Mouse (Mus musculus): ENCODE measurements around the gene Prdm9.
A peak's percentile ranks its signal among the peaks of the same experiment; 100 is the strongest.

The Prdm9 gene

DNA sequence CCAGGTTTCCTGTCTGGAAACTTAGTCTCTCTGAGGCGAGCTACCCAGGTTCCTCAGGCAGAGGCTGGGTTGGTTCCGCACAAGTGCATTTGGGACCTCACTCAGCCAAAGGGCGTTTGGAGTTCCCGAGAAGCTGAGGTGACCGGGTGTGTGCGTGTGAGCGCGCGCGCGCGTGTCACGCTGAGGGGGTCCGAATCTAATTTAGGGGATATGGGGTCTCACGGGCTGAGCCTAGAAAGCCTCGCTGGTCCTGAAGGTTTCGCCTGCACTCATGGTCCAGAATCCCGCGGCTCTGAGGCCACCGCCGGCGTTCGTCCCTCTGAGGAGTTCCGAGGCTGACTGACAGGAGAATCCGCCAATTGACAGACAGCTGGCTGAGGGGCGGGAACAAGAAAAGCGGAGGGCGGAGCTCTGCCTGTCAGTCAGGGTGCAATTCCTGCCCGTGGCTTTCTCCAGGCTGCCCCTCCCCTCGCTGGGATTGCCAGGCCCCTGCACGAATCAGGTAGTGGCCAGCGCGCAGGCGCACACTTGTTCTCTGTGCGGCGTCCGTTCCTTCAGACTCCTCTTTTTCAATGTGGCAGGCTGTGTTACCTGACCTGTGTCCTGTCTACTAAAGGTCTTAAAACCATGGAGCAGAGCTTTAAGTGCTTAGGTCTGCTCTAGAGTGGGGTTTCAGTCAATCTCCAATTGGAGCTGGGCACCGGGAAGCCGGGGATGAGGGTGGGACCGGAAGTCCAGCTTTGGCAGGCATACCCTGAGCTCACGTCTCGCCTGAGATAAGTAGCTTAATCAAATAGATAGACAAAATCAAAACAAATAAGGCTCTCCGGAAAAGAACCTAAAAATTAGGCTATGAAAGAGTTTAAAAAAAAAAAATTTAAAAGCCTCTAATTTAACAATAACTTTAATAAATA lies at the start of gene Prdm9:
Gene Prdm9 (minus strand): TSS at position 341 of the 914 bp plus-strand sequence.
- DNase-seq (ENCODE audit: low read depth, low spot score), result peak; percentile 98

DNA sequence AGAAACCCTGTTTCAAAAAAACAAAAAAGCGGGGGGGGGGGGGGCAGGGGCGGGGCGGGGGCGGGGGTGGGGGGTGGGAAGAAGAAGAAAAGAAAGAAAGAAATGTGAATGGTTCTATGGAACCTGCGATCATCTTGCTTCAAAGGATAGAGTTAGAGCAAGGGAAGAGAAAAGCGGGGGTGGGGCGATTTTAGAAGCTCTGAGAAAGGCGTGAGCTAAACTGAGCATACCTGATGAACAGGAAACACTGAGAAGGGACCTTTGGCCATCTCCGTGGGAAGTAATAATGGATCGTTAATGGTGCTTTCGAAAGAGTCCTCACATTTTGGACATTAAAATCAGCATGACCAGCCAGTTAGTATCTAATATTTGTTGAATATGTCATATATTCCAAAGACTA lies 35.3 kb upstream of the Prdm9 start:
- no peak for DNase-seq (ENCODE audit: low read depth, low spot score)

DNA sequence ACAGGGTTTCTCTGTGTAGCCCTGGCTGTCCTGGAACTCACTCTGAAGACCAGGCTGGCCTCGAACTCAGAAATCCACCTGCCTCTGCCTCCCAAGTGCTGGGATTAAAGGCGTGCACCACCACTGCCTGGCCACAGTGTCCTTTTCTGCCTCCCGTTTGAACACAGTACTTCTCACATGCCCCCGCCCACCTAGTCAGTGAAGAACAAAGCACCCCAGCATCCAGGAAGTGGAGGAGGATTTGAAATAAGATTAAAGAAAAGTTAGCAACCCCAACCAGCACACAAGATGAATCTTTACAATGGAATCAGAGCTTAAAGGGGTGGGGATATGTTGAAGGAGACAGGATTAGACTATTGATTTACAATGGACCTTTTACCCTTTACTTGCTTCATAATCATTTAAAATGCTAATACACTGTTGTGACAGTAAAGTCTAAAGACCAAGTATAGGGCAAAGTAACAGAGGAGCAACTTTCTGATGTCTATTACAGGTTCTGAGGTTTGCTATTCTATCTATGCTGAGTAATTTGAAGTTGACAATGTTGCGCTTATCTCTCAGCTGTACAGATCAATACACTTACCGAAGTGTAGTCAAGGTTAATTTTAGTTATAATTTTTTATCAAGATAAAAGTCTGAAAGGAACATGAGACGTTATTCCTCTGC lies 27.2 kb upstream of the Prdm9 start:
- DNase-seq (ENCODE audit: low read depth, low spot score), result peak; percentile 24

DNA sequence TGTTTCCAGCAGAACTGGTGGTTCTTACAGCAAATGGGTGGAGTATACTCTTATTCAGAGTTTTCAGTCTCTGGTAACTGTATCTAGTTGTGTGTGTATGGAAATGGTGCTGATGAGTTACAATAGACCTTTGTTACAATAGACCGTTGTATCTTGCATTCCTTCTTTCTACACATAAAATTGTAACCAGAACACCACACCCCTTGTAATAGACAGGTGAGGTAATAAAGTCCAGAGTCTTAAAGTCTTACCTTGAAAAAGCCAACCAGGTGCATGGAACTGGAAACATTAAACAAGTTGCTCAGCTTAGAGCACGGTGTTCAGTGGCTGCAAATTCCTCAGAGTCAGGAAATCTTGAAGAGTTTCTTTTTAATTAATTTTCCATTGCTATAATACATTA lies 24.0 kb upstream of the Prdm9 start:
- DNase-seq (ENCODE audit: low read depth, low spot score), result no peak

DNA sequence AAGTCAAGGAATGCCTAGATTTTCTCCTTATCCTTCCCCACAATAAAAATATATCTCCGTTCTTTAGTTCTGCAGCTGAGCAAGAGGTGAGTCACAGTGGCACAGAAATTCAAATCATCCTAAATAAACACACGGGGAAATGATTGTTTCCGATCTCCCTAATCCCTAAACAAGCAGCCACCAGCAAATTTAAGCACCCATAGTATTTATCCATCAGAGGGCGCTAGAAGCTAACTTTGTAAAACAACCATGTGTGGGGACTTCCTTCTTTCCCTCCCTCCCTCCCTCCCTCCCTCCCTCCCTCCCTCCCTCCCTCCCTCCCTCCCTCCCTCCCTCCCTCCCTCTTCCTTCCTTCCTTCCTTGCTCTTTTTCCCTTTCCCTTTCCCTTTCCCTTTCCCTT lies 21.5 kb upstream of the Prdm9 start:
- peak; percentile 76 for DNase-seq (ENCODE audit: low read depth, low spot score)

DNA sequence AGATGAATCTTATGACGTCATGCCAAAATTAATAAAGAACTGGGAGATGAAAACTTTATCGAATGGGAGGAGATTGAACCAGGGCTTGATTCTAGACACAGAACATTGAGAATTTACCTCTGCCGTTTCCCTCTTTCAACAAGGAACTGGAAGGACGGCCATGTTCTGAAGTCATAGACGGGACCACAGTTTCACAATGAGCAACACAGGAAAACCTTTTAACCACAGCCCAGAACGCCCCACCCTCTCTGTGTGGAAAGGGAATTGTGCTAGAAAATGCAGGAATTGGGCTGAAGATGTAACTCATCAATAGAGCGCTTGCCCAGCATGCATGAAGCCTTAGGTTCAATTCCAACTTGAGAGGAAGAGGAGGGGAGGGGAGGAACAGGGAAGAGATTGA lies 18.9 kb upstream of the Prdm9 start:
- no peak for DNase-seq (ENCODE audit: low read depth, low spot score)

DNA sequence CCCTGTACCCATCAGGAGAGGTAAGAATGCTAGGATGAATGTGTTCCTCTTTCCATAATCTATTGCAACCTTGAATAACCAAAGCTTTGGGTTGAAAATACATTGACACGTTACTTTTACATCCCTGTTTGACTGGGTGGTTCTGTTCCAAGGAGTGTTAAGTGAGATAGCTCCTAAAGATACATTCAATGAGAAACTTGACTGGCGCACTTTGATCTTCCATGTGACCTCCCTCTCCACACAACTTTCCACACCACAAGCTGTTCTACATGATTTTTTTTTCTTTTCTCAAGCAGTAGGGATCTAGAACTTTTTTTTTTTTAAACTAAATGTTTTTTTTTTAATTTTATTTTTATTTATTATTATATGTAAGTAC lies 15.9 kb upstream of the Prdm9 start:
- DNase-seq (ENCODE audit: low read depth, low spot score), result no peak

DNA sequence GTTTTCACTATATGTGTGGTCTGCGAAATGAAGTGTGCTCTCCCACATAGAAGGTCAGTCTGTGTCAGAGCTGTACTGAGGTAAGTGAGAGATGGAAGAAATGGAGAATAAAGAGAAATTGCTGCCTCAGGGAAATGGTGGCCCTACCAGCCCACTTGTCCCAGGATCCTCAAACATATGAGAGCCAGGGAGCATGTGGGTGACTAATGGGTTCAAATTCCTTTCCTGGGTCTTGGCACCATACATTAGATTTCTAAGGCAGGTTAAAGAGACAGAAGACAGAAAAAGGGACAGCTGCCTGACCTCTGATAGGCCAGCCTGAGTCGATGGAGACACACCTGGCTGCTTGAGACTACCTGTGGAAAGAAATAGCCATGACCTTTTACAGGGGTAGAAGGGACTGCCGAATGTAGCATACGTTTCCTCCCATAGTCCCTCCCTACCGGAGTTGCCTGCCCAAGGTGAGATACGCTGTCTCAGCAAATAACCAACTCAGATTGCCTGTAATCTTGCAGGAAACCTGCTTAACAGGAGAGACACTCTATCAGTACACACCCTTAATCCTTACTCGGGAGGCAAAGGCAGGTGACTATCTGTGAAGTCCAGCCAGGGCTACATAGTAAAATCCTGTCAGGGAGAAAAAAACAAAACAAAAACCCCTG lies 15.4 kb upstream of the Prdm9 start:
- no peak for DNase-seq (ENCODE audit: low read depth, low spot score)

DNA sequence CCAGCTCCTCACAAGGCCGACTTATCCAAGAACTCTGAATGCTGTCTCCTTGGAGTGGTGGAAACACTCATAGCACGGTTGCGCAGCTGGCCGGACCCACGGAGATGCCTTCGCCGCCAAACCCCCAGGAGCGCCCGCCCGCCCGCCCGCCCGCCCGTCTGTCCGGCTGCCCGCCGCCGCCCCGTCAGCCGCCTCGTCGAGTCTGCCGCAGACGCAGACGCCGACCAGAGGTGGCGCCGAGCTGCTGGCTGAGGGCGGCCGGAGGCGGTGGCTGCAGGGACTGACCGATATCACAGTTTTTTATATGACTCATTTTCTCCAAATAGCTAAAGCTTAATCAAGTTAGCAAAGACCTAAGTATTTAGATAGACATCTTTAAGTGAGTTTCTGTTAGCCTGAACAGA lies 13.1 kb upstream of the Prdm9 start:
- DNase-seq (ENCODE audit: low read depth, low spot score), result peak; percentile 74

DNA sequence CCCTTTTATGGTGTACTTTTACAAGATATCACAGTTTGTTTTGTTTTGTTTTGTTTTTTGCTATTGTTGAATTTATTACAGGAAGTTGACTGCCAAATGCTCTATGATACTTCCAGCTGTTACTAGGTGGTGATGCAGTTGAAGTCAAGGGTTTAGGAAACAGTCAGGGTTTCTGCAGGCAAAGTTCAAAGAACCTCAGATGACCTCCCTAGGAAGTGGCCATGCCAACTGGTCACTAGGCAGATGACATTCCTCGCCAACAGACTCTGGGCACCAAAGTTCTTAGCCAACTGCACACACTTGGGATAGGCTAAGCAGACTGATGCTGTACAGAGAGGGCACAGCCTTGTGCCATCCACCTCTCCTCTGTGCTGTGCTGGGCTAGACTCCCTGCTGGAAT lies 10.9 kb upstream of the Prdm9 start:
- DNase-seq (ENCODE audit: low read depth, low spot score), result no peak

DNA sequence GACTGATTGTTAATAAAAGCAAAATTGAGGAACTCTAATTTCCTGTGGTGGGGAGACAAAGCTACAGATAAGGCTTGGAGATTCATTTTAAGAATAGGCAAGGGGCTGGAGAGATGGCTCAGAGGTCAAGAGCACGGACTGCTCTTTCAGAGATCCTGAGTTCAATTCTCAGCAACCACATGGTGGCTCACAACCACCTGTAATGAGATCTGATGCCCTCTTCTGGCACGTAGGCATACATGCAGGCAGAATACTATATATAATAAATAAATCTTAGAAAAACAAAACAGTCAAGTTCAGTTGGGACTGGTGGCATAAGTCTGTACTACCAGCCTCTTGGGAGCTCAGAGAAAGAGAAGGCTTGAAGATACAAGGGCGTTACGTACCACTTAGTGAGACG lies 2.8 kb upstream of the Prdm9 start:
- DNase-seq (ENCODE audit: low read depth, low spot score), result peak; percentile 31

DNA sequence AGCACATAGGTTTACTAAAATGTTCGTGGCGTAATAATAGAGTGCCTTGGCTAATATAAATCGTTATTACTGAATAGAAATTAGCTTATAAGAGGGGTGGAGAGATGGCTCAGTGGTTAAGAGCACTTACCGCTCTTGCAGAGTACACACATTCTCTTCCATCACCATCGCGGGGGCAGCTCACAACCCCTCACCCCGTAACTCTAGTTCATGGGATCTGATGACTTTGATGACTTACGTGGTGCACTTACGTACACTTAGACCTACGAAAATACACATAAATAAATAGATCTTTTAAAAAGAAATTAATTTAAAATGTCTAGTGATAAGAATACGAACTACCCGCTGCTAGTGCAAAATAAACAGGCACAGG lies 760 bp upstream of the Prdm9 start:
- no peak for DNase-seq (ENCODE audit: low read depth, low spot score)

DNA sequence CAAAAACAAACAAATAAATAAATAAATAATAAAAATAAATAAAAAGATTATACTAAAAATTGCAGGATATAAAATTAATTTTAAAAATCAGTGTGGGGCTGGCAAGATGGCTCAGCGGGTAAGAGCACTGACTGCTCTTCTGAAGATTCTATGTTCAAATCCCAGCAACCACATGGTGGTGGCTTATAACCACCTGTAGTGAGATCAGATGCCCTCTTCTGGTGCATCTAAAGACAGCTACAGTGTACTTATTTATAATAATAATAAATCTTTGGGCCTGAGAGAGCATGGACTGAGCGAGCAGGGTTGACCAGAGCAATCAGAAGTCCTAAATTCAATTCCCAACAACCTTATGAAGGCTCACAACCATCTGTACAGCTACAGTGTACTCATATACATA lies 4.2 kb downstream of the Prdm9 start:
- no peak for DNase-seq (ENCODE audit: low read depth, low spot score)

DNA sequence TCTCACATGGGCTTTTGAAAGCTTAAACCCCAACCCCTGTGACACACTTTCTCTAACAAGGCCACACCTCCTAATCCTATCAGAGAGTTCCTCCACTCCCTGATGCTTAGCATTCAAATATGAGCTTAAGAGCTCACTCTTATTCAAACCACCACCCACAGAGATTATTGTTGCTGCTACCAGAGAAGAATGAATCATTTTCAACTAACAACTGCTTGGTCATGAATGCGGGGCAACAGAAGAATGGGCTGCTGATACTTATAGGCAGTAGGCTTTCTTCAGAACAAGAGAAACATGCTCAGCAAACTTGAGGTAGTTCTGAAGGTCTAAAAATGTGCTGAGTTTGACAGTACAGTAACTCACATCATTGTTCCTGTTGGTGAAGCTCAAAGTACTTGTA lies 14.4 kb downstream of the Prdm9 start:
- DNase-seq (ENCODE audit: low read depth, low spot score), result peak; percentile 42

DNA sequence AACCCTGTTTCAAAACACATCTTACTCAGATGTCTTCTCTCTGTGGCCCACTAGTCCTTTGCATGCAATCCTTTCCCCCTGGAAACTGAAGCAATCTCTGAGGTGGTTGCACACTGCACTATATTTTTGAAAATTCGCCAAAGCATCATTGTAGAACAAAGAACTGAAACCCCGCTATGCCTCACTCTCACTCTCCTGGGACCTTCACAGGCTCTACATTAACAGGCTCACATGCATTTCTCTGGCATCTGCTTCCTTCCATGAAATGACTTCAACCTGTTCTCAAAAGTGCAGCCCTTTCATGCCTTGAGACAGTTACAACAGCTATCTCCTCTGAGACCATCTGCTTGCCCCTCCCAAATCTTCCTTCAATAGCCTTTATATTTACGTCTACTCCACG lies 17.7 kb downstream of the Prdm9 start:
- no peak for DNase-seq (ENCODE audit: low read depth, low spot score)

DNA sequence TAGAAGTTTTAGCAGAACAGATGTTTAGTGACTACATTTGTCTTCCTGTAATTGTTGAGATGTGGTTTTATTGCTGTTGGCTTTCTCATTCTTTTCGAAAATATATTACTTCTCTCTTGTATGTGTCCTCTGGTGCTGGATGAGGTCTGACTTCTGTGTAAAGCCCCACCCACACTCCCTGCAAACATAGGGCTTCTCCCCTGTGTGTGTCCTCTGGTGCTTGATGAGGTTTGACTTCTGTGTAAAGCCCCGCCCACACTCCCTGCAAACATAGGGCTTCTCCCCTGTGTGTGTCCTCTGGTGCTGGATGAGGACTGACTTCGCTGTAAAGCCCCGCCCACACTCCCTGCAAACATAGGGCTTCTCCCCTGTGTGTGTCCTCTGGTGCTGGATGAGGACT lies 20.3 kb downstream of the Prdm9 start:
- peak; percentile 64 for DNase-seq (ENCODE audit: low read depth, low spot score)

DNA sequence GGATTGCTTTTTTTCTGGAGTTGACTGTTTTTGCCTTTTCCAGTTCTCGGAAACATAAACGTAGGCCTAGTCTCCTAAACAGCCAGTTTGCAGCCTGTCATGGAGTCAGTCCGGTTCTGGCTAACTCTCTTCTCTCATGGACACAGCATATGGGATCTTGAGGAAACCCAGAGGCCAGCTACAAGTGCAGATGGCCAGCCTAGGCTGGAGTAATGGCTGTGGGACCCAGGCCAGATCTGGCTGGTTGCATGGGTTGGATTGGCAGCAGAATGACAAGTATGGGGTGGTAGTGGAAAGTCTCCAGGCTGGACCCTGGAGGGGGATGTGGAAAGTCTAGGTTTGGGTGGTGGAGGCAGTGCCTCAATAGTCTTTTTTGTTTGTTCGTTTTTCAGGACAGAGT lies 23.8 kb downstream of the Prdm9 start:
- no peak for DNase-seq (ENCODE audit: low read depth, low spot score)

DNA sequence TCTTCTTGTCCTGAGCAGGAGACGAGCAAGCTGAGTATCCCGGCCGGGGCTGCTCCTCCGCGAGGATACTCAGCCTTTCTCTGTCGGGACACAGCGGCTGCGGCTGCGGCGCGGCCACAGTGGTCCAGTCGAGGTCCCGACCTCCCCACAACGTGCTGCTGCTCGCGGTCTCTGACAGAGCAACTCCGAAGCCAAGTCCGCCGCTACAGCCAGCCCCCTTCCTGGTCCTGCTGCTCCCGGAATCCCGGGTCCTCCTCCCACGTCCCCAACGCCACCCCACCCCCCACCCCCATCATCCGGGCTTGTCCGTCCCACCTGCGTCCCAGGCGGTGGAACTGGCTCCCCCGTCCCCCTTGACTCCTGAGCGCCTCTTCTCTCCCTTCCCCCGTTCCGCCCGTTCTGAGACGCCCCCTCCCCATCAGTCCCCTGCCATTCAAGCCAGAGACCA lies 27.7 kb downstream of the Prdm9 start:
- DNase-seq (ENCODE audit: low read depth, low spot score), result peak; percentile 55

DNA sequence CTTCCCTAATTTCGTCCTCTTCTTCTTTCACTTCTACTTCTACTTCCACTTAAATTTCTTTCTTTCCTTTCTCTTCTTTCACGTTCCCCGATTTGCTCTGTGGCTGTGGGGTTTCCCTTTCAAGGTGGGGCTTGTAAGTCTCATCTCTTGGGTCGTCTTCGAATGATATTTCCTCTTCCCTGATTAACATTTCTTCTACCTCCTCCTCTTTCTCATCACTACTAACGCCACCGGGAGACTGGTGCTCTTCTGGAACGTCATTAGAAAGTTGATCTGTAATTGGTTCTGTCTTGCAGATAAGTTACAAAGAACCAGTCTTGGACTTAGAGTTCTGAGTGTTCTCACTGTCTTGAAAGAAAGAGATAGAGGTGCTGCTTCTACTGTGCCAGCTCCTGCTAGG lies 28.2 kb downstream of the Prdm9 start:
- no peak for DNase-seq (ENCODE audit: low read depth, low spot score)

DNA sequence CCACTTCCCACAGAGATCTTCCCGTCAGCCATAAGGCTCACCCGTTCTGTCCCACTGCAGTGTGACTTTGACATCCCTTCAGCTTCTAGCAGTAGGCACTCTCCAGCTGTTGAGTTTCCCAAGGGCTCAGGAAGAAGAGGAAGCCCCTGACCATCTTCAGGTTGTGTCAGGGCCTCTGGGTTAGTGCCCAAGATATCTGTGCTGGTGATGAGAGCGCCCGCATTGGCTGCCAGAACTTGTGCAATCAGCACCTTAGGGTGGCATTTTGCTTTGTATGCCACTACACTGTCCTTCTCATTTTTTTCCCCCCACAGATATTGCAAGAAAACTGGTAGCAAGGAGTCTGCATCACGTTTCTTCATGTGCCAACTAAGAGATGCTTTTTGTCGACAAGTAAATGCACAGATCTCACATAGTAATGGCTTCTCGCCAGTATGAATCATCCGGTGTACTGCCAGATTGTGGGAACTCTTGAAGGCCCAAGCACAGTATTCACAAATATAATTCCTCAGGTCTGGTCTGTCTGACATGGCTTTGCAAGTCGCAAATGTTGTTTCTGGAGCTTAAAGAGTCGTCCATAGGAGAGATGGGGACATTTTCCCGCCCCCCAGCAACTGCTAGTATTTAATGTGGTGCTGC lies 28.9 kb downstream of the Prdm9 start:
- no peak for DNase-seq (ENCODE audit: low read depth, low spot score)

DNA sequence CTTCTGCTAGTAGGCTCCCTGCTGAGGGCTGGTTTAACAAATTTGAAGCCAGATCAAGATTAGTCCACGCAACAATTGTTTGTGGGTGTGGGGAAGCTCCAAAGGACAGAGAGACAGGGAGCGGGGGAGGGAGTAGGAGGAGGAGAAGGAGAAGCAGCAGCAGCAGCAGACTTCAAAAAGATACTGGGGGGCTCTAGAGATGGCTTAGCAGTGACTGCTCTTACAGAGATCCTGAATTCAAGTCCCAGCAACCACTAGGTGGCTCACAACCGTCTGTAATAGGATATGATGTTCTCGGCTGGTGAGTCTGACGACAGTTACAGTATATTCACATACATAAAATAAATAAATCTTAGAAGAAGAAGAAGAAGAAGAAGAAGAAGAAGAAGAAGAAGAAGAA lies 34.0 kb downstream of the Prdm9 start:
- peak; percentile 66 for DNase-seq (ENCODE audit: low read depth, low spot score)

DNA sequence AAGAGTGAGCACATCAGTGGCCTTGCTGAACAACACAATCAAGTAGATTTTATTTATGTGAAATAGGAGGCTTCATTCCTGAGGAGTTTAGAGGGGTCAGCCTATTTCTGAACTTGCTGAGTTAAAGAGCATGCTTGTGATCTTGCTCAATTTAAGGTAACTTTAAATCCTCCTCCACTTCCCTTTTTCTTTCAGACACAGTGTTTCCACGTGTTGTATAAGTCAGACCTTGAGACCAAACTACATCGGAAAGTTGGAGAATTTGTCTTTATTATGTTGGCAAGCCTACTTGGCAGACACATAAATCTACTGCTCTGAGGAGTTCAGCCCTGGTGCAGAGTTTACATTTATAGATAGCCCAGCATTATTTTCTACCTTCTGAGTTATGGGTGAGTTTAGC lies 35.3 kb downstream of the Prdm9 start:
- no peak for DNase-seq (ENCODE audit: low read depth, low spot score)
